Mouse (Mus musculus) central nervous system, embryonic 18 days (tissue): ENCODE data around the gene Ass1. TPM values are rescaled to one million over a fixed set of nuclear protein-coding genes. Genes with fewer than 3 reads are reported as not detected.

Experiments
- polyA plus RNA-seq: library from polyadenylated mRNA; depleted of rRNA; stranded (reverse); fragments of >200 nt; gene quantifications from 2 replicates; pipeline ENCODE4 v1.2.3, GENCODE M21; 2012; rRNA removed

Gene Ass1
- polyA plus RNA-seq = 11.1 and 11.9 TPM in 2 replicates

DNA sequence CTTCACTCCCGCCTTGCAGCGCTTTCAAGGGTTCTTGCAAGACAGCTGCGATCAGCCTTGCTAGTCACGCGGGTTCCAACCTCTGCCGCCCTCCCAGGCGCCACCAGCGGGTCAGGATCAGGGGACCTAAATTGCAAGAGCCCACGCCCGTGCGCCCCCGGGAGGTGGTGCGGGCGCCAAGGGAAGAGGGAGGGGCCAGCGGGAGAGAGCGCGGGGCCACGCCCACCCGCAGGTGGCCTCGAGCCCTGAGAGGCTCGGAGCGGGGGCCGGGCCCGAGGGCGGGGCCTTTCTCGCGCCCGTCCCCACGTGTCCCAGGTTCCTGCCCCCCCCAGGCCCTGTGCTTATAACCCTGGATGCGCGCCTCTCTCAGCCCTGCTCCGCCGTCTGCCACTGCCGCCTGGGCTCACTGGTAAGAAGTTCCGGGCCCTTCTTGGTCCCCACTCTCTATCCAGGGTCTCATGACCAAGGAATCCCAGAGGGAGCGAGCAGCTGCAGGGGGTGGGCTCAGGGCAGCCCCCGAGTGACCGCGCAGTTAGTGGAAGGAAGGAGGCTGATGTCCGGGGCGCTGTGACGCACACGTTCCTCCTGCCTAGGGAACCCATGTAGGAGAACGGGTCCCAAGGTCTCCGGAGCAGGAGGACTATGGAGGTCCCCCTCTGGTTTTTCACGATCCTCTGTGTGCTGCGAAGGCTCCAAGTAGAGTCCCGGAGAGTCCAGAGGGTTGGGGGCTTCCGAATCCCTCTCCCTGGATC, at the start of gene Ass1:
TSS of gene Ass1 (plus strand) at position 277 of the 752 bp plus-strand sequence.

Other genes with a start within 250 kb of the Ass1 start
- gene Ncs1, start 224.4 kb upstream of the Ass1 start, polyA plus RNA-seq = 69.7 and 79.8 TPM in 2 replicates
- gene Hmcn2, start 155.8 kb upstream of the Ass1 start, polyA plus RNA-seq = 0.80 and 1.2 TPM in 2 replicates
- gene Fubp3, start 102.4 kb downstream of the Ass1 start, polyA plus RNA-seq = 39.0 and 40.5 TPM in 2 replicates
- 1.6 and 3.2 TPM in 2 replicates for gene Prdm12, start 169.8 kb downstream of the Ass1 start, polyA plus RNA-seq
- 35.9 and 37.6 TPM in 2 replicates for gene Exosc2, start 200.5 kb downstream of the Ass1 start, polyA plus RNA-seq
- 34.4 and 36.3 TPM in 2 replicates for gene Abl1, start 218.2 kb downstream of the Ass1 start, polyA plus RNA-seq